Mouse (Mus musculus): Measurements from ENCODE around the gene Zpbp.

- TF ChIP-seq POLR2A (IDR thresholded peaks at IDR 0.05; ENCODE audit: insufficient read depth, low read depth, low read length) (peak; percentile 44), CTCF (IDR thresholded peaks at IDR 0.05; ENCODE audit: insufficient read depth, low read depth, low read length) (peak; percentile 96)
Observed at GRCm38 (mm10) chr11:11461635-11462560, at the start of gene Zpbp, which contains the start of gene Spata48.

All from olfactory bulb, adult 2 months (tissue).